Comparison of ENCODE assay signal across 12 mouse cellular contexts in genomic region chr14:57606663-57607365, GRCm38 (mm10). TPM values are rescaled to one million over a fixed set of nuclear protein-coding genes. Genes with fewer than 3 reads are reported as not detected.
DNase-seq lines count a peak whose midpoint lies in the region; ATAC-seq and TF ChIP-seq lines count a peak whose summit lies in the region.
"Had no signal": no experiment of that assay in that cellular context is flagged by ENCODE, and none has a peak within 500 bp of the region (broad histone marks: within the 10 kb centered on the region; RNA-seq: fewer than 3 reads in every experiment).

No protein-coding gene starts in this region.

- no peaks in the 10 kb centered on the region for H3K79me2 ChIP-seq in heart, adult 2 months (replicated peaks; ENCODE audit: control insufficient read depth, insufficient read depth, low read length)

- H3K27me3 ChIP-seq in heart, adult 2 months (ENCODE audit: control insufficient read depth, insufficient read depth, low read length): no peaks in the 10 kb centered on the region
- no peaks in the 10 kb centered on the region for H3K27me3 ChIP-seq in lung, embryonic 14.5 days (ENCODE audit: insufficient read depth, low read length)
- H3K27me3 ChIP-seq in hindbrain, embryonic 13.5 days: no peaks in the 10 kb centered on the region
- H3K27me3 ChIP-seq: hindbrain, embryonic 15.5 days; liver, embryonic 15.5 days had no signal

- no peaks in the 10 kb centered on the region; the same call in 1 of the 2 replicates for H3K4me1 ChIP-seq in heart, adult 2 months (ENCODE audit: control insufficient read depth, insufficient read depth, low read length)
- peaks cover 11% of the 10 kb centered on the region for H3K4me1 ChIP-seq in lung, embryonic 14.5 days (ENCODE audit: insufficient read depth)
- peaks cover 17% of the 10 kb centered on the region for H3K4me1 ChIP-seq in hindbrain, embryonic 13.5 days (replicated peaks)

- no peaks in the 10 kb centered on the region for H3K9me3 ChIP-seq in lung, embryonic 14.5 days (ENCODE audit: low read depth, low read length)
- no peaks in the 10 kb centered on the region for H3K9me3 ChIP-seq in hindbrain, embryonic 13.5 days
- H3K9me3 ChIP-seq: hindbrain, embryonic 15.5 days; liver, embryonic 15.5 days had no signal

- H3K27ac ChIP-seq in heart, adult 2 months: peak overlapping the region; percentile 62
- peak overlapping the region; percentile 72 for H3K27ac ChIP-seq in lung, embryonic 14.5 days (ENCODE audit: low read depth)
- no peak overlapping the region for H3K27ac ChIP-seq in hindbrain, embryonic 13.5 days
- H3K27ac ChIP-seq: hindbrain, embryonic 15.5 days; left cerebral cortex, adult 2 months; liver, embryonic 15.5 days had no signal

- H3K9ac ChIP-seq in heart, adult 2 months (ENCODE audit: low read depth, low read length): no peak overlapping the region
- H3K9ac ChIP-seq in lung, embryonic 14.5 days: no peak overlapping the region
- H3K9ac ChIP-seq in hindbrain, embryonic 13.5 days: no peak overlapping the region
- H3K9ac ChIP-seq: hindbrain, embryonic 15.5 days; liver, embryonic 15.5 days had no signal

- intact Hi-C loops in heart, adult 2 months (cut with DNase I): no loop called here

- TF ChIP-seq EP300 in heart, adult 2 months (IDR thresholded peaks at IDR 0.05; ENCODE audit: insufficient read depth, low read depth, low read length): no peak

- no peak for TF ChIP-seq CTCF in heart, adult 2 months (IDR thresholded peaks at IDR 0.05)
- TF ChIP-seq CTCF in lung, embryonic 14.5 days (IDR thresholded peaks at IDR 0.05; ENCODE audit: low read depth): no peak

- peaks cover 5% of the 10 kb centered on the region for H3K36me3 ChIP-seq in heart, adult 2 months (ENCODE audit: control insufficient read depth, insufficient read depth, low read length)
- H3K36me3 ChIP-seq in lung, embryonic 14.5 days (ENCODE audit: insufficient read depth): peaks cover 25% of the 10 kb centered on the region
- peaks cover 19% of the 10 kb centered on the region for H3K36me3 ChIP-seq in hindbrain, embryonic 13.5 days

- peak; percentile 73 for ATAC-seq in lung, embryonic 14.5 days (ENCODE audit: insufficient read depth)
- ATAC-seq in hindbrain, embryonic 13.5 days (ENCODE audit: low FRiP score): no peak

- no peak for TF ChIP-seq POLR2A in heart, adult 2 months (IDR thresholded peaks at IDR 0.05; ENCODE audit: insufficient read depth, low read depth, low read length)

- no peak for DNase-seq in heart, adult 2 months
- no peak for DNase-seq in heart, postnatal 4 days
- peak; percentile 82 for DNase-seq in lung, embryonic 14.5 days
- DNase-seq in lung, postnatal 14 days: no peak
- peak; percentile 57 for DNase-seq in adipocyte (ENCODE audit: low spot score)
- peak; percentile 46 for DNase-seq in lung, postnatal 25 days (ENCODE audit: low spot score)
- DNase-seq: thymus, adult 2 months had no signal

- H3K4me3 ChIP-seq in heart, adult 2 months: no peak overlapping the region
- H3K4me3 ChIP-seq in lung, embryonic 14.5 days (ENCODE audit: low read depth, low read length): no peak overlapping the region
- H3K4me3 ChIP-seq in hindbrain, embryonic 13.5 days: no peak overlapping the region
- H3K4me3 ChIP-seq: erythroblast, embryonic 14.5 days; hindbrain, embryonic 15.5 days; left cerebral cortex, adult 2 months; liver, embryonic 15.5 days had no signal

- H3K4me2 ChIP-seq in lung, embryonic 14.5 days: no peak overlapping the region
- H3K4me2 ChIP-seq in hindbrain, embryonic 13.5 days: no peak overlapping the region
- H3K4me2 ChIP-seq: hindbrain, embryonic 15.5 days; liver, embryonic 15.5 days had no signal

- WGBS in heart, adult 2 months: 43% methylated on average over 8 of the region's 8 CpGs
- 30% methylated on average over 8 of the region's 8 CpGs for WGBS in lung, embryonic 14.5 days
- 82% methylated on average over 8 of the region's 8 CpGs for WGBS in hindbrain, embryonic 13.5 days

RNA-seq across cellular contexts. Expression of gene Eef1akmt1, which starts 35.4 kb away (rescaled TPM):
- total RNA-seq in heart, adult 2 months (2021): 10 to 100 TPM; 32.4 to 34.0 TPM
- polyA plus RNA-seq in heart, adult 2 months (2012; rRNA removed): 33.8 and 55.6 TPM in 2 replicates
- total RNA-seq in heart, postnatal 4 days (2021): 10 to 100 TPM; 29.3 to 30.7 TPM
- polyA plus RNA-seq in lung, embryonic 14.5 days (2014; fragmentation: Nextera tagmentation; extraction: Ambion mirVana): 112 and 122 TPM in 2 replicates
- polyA plus RNA-seq in hindbrain, embryonic 13.5 days (2015; fragmentation: Nextera tagmentation; extraction: Ambion mirVana): 93.9 and 95.1 TPM in 2 replicates

RNA-seq across cellular contexts. Expression of gene Xpo4, which starts 58.4 kb away (rescaled TPM):
- total RNA-seq in heart, adult 2 months (2021): 10 to 100 TPM; 10.9 to 12.7 TPM
- 2.8 and 6.4 TPM in 2 replicates for polyA plus RNA-seq in heart, adult 2 months (2012; rRNA removed)
- total RNA-seq in heart, postnatal 4 days (2021): 10 to 100 TPM; 19.9 to 21.9 TPM
- 33.7 and 37.1 TPM in 2 replicates for polyA plus RNA-seq in lung, embryonic 14.5 days (2014; fragmentation: Nextera tagmentation; extraction: Ambion mirVana)
- 11.6 and 14.9 TPM in 2 replicates for polyA plus RNA-seq in hindbrain, embryonic 13.5 days (2015; fragmentation: Nextera tagmentation; extraction: Ambion mirVana)

Comparison
In these comparisons a context has a peak if more than half of its experiments do, and no peak if none do; other contexts are left out.
1. DNase-seq: peak in lung, embryonic 14.5 days (single experiment), adipocyte (single experiment) and lung, postnatal 25 days (single experiment); none in heart, adult 2 months (0 of 2), heart, postnatal 4 days (single experiment) and lung, postnatal 14 days (single experiment).